In genomic region chr10:97313407-97313901, GRCm38 (mm10) we compare ENCODE assay signal across 8 mouse cellular contexts.
A peak's percentile ranks its signal among the peaks of the same experiment; 100 is the strongest.
DNase-seq lines count a peak whose midpoint lies in the region; ATAC-seq lines count a peak whose summit lies in the region.

No protein-coding gene starts in this region.

- DNase-seq in adrenal gland, adult (ENCODE audit: inconsistent age in 2 of 2, low spot score in 1 of 2): peak; percentile 92 to 98
- DNase-seq in embryo, embryonic 10.5 days (ENCODE audit: low spot score): peak; percentile 94
- peak; percentile 72 for DNase-seq in gastrocnemius, postnatal 14 days
- DNase-seq in induced T-regulatory cell, adult 2 months (ENCODE audit: low read depth): peak; percentile 94
- DNase-seq in left cerebral cortex, adult 8-10 months (ENCODE audit: low spot score in 2 of 2): peak; percentile 84 to 91
- peak; percentile 93 for DNase-seq in right cerebral cortex, adult 18-20 months
- DNase-seq in urinary bladder, adult 2 months (ENCODE audit: low spot score): peak; percentile 39

- intact Hi-C loops in gastrocnemius, postnatal 14 days (cut with DNase I; ENCODE audit: low total_unique reads): loop anchor here (5.0 kb wide), 1 partner anchor 1096 kb away; no protein-coding TSS in a partner anchor

- peak; percentile 88 for ATAC-seq in megakaryocyte, adult 5-6 weeks (ENCODE audit: poor library complexity, severe bottlenecking)

Comparison
In these comparisons a context has a peak if more than half of its experiments do, and no peak if none do; other contexts are left out.
1. Peak in every context shown above with its lines: DNase-seq and ATAC-seq.
2. DNase-seq: peak in every context shown above with its lines; median percentile 95 in adrenal gland, adult; 94 in embryo, embryonic 10.5 days; 94 in induced T-regulatory cell, adult 2 months; 93 in right cerebral cortex, adult 18-20 months; 88 in left cerebral cortex, adult 8-10 months; 72 in gastrocnemius, postnatal 14 days; 39 in urinary bladder, adult 2 months.